10 mouse cellular contexts compared by ENCODE assay signal in the genomic region with DNA sequence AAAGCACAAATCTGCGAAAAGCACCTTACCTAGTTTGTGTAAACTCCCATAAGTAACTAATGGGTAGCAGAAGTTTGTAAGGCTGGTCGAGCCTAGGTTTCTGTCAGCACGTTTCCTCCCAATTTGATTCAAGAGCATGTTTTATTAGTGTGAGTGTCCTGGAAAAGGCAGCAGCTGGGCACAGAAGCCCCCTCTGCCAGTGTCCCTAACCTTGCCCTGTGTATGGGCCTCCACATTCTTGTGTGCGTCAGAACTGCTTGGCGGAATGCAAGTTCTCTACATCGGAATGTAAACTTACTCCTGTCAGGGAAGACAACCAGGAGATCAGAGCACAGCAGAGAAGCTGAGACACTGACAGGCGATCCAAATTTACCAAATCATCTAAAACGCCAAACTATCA.
DNase-seq lines count a peak whose midpoint lies in the region; ATAC-seq lines count a peak whose summit lies in the region.
"Had no signal": no experiment of that assay in that cellular context is flagged by ENCODE, and none has a peak within 500 bp of the region (broad histone marks: within the 10 kb centered on the region; RNA-seq: fewer than 3 reads in every experiment).

No protein-coding gene starts in this region.

- no peaks in the 10 kb centered on the region for H3K9me3 ChIP-seq in hindbrain, embryonic 10.5 days
- no peaks in the 10 kb centered on the region for H3K9me3 ChIP-seq in hindbrain, embryonic 14.5 days (ENCODE audit: control insufficient read depth, low read length)
- no peaks in the 10 kb centered on the region for H3K9me3 ChIP-seq in limb, embryonic 10.5 days (replicated peaks)

- 67% methylated on average over 8 of the region's 8 CpGs for WGBS in hindbrain, embryonic 10.5 days
- WGBS in hindbrain, embryonic 14.5 days, result 72% methylated on average over 8 of the region's 8 CpGs
- 43% methylated on average over 8 of the region's 8 CpGs for WGBS in limb, embryonic 10.5 days

- no peak overlapping the region for H3K9ac ChIP-seq in hindbrain, embryonic 14.5 days

- no peaks in the 10 kb centered on the region for H3K36me3 ChIP-seq in hindbrain, embryonic 10.5 days
- H3K36me3 ChIP-seq in hindbrain, embryonic 14.5 days (replicated peaks; ENCODE audit: control insufficient read depth, insufficient read depth), result no peaks in the 10 kb centered on the region
- no peaks in the 10 kb centered on the region for H3K36me3 ChIP-seq in limb, embryonic 10.5 days

- H3K27me3 ChIP-seq in hindbrain, embryonic 10.5 days (ENCODE audit: insufficient read depth, poor library complexity, severe bottlenecking), result no peaks in the 10 kb centered on the region
- no peaks in the 10 kb centered on the region for H3K27me3 ChIP-seq in hindbrain, embryonic 14.5 days (ENCODE audit: control insufficient read depth, insufficient read depth, low read length)
- no peaks in the 10 kb centered on the region for H3K27me3 ChIP-seq in limb, embryonic 10.5 days (ENCODE audit: low read depth, poor library complexity, severe bottlenecking)
- H3K27me3 ChIP-seq: CH12.LX had no signal

- no peak overlapping the region for H3K4me3 ChIP-seq in hindbrain, embryonic 10.5 days
- no peak overlapping the region for H3K4me3 ChIP-seq in hindbrain, embryonic 14.5 days (replicated peaks; ENCODE audit: low read length)
- H3K4me3 ChIP-seq in limb, embryonic 10.5 days, result no peak overlapping the region

- no peak overlapping the region for H3K27ac ChIP-seq in hindbrain, embryonic 10.5 days
- H3K27ac ChIP-seq in hindbrain, embryonic 14.5 days, result no peak overlapping the region
- no peak overlapping the region for H3K27ac ChIP-seq in limb, embryonic 10.5 days

- H3K4me1 ChIP-seq in hindbrain, embryonic 10.5 days (replicated peaks), result peaks cover 43% of the 10 kb centered on the region
- H3K4me1 ChIP-seq in hindbrain, embryonic 14.5 days (replicated peaks; ENCODE audit: control insufficient read depth, insufficient read depth, low read length), result peaks cover 24% of the 10 kb centered on the region
- peaks cover 31% of the 10 kb centered on the region for H3K4me1 ChIP-seq in limb, embryonic 10.5 days

- no peak for ATAC-seq in hindbrain, embryonic 14.5 days (ENCODE audit: low FRiP score)
- no peak for ATAC-seq in monocyte, adult 5-6 weeks (replicated peaks; ENCODE audit: insufficient number of reproducible peaks, low FRiP score, low TSS enrichment, poor library complexity, severe bottlenecking)

- DNase-seq in hindbrain, embryonic 10.5 days (ENCODE audit: low spot score), result peak; percentile 34
- DNase-seq in hindbrain, embryonic 14.5 days (ENCODE audit: low spot score), result no peak
- peak; percentile 60 for DNase-seq in 3T3-L1 (ENCODE audit: low read depth, low spot score)
- peak; percentile 37 for DNase-seq in embryo, embryonic 11 days
- DNase-seq in limb, embryonic 10.5 days (ENCODE audit: low spot score), result peak; percentile 35
- no peak for DNase-seq in adrenal gland, postnatal 4 days (ENCODE audit: low spot score in 2 of 2)
- DNase-seq in right cerebral cortex, adult 18-20 months, result no peak
- DNase-seq: cerebellum, adult 9-11 months had no signal

- no peak overlapping the region for H3K4me2 ChIP-seq in hindbrain, embryonic 14.5 days (replicated peaks)

Comparison
In these comparisons a context has a peak if more than half of its experiments do, and no peak if none do; other contexts are left out.
1. DNase-seq: peak in hindbrain, embryonic 10.5 days (single experiment), 3T3-L1 (single experiment), embryo, embryonic 11 days (single experiment) and limb, embryonic 10.5 days (single experiment); none in hindbrain, embryonic 14.5 days (single experiment), adrenal gland, postnatal 4 days (0 of 2) and right cerebral cortex, adult 18-20 months (single experiment).